Comparison of ENCODE assay signal across 8 mouse cellular contexts in genomic region chr11:100969744-100970556, GRCm38 (mm10). TPM values are rescaled to one million over a fixed set of nuclear protein-coding genes. Genes with fewer than 3 reads are reported as not detected.
DNase-seq lines count a peak whose midpoint lies in the region; ATAC-seq and TF ChIP-seq lines count a peak whose summit lies in the region.

No protein-coding gene starts in this region.

- under 1% methylated on average over 65 of the region's 65 CpGs for WGBS in hindbrain, embryonic 15.5 days
- WGBS in liver, embryonic 12.5 days (ENCODE audit: insufficient replicate concordance): 1% methylated on average over 65 of the region's 65 CpGs

- peak overlapping the region; percentile 53 for H3K4me2 ChIP-seq in hindbrain, embryonic 15.5 days
- H3K4me2 ChIP-seq in liver, embryonic 12.5 days: peak overlapping the region; percentile 83

- peak overlapping the region; percentile 48 for H3K9ac ChIP-seq in hindbrain, embryonic 15.5 days
- H3K9ac ChIP-seq in liver, embryonic 12.5 days: peak overlapping the region; percentile 62

- TF ChIP-seq CTCF in G1E (IDR thresholded peaks at IDR 0.05; ENCODE audit: low read depth, low read length): no peak

- H3K27ac ChIP-seq in hindbrain, embryonic 15.5 days (replicated peaks): peak overlapping the region; percentile 42; the same call in 1 of the 2 replicates
- peak overlapping the region; percentile 22; the same call in 1 of the 2 replicates for H3K27ac ChIP-seq in liver, embryonic 12.5 days

- peak; percentile 75 for DNase-seq in G1E (ENCODE audit: low spot score)
- DNase-seq in adrenal gland, postnatal 14 days: peak; percentile 79
- DNase-seq in gastrocnemius, postnatal 10 days: peak; percentile 59
- no peak for DNase-seq in layer of hippocampus, adult 9-11 months
- DNase-seq in natural killer cell, adult 2 months (ENCODE audit: low spot score in 2 of 2): no peak

- no peaks in the 10 kb centered on the region for H3K36me3 ChIP-seq in G1E (replicated peaks)
- no peaks in the 10 kb centered on the region for H3K36me3 ChIP-seq in hindbrain, embryonic 15.5 days
- no peaks in the 10 kb centered on the region for H3K36me3 ChIP-seq in liver, embryonic 12.5 days

- H3K4me1 ChIP-seq in G1E (ENCODE audit: insufficient read depth, low read depth, low read length): peaks cover 39% of the 10 kb centered on the region
- peaks cover 18% of the 10 kb centered on the region for H3K4me1 ChIP-seq in hindbrain, embryonic 15.5 days (replicated peaks)
- peaks cover 39% of the 10 kb centered on the region for H3K4me1 ChIP-seq in liver, embryonic 12.5 days

- peak; percentile 60; the same call in 1 of the 2 replicates for ATAC-seq in G1E (ENCODE audit: extremely low read depth, insufficient number of reproducible peaks, low FRiP score, poor library complexity, severe bottlenecking)
- 0 out of 2 replicates have a peak, but pooled peaks have one; percentile 38 for ATAC-seq in hindbrain, embryonic 15.5 days (ENCODE audit: low FRiP score, low read depth)
- peak; percentile 48 for ATAC-seq in liver, embryonic 12.5 days
- 0 out of 2 replicates have a peak, but pooled peaks have one; percentile 13 for ATAC-seq in monocyte, adult 5-6 weeks (replicated peaks; ENCODE audit: insufficient number of reproducible peaks, low FRiP score, low TSS enrichment, poor library complexity, severe bottlenecking)

- peak overlapping the region; percentile 76 for H3K4me3 ChIP-seq in G1E (ENCODE audit: low read depth, low read length)
- peak overlapping the region; percentile 44 for H3K4me3 ChIP-seq in hindbrain, embryonic 15.5 days
- H3K4me3 ChIP-seq in liver, embryonic 12.5 days: peak overlapping the region; percentile 62

- H3K9me3 ChIP-seq in G1E (replicated peaks): no peaks in the 10 kb centered on the region
- no peaks in the 10 kb centered on the region for H3K9me3 ChIP-seq in hindbrain, embryonic 15.5 days
- no peaks in the 10 kb centered on the region for H3K9me3 ChIP-seq in liver, embryonic 12.5 days (replicated peaks)

- H3K27me3 ChIP-seq in G1E (ENCODE audit: insufficient read depth, low read length): peaks cover 65% of the 10 kb centered on the region
- H3K27me3 ChIP-seq in hindbrain, embryonic 15.5 days: peaks cover 71% of the 10 kb centered on the region
- H3K27me3 ChIP-seq in liver, embryonic 12.5 days (replicated peaks): peaks cover 91% of the 10 kb centered on the region

RNA-seq across cellular contexts. Expression of gene Cavin1, which starts 0.7 kb away (rescaled TPM):
- total RNA-seq in G1E (2014; fragmentation: Nextera tagmentation) (13.1 and 15.0 TPM in 2 replicates), G1E (2017) (3.1 and 3.8 TPM in 2 replicates)
- 37.0 and 39.4 TPM in 2 replicates for polyA plus RNA-seq in G1E (2012)
- 290 and 306 TPM in 2 replicates for total RNA-seq in adrenal gland, postnatal 14 days (2021)
- total RNA-seq in gastrocnemius, postnatal 10 days (2021): 100 to 1,000 TPM; 279 to 309 TPM
- 47.2 and 50.1 TPM in 2 replicates for polyA plus RNA-seq in hindbrain, embryonic 15.5 days (2015; fragmentation: Nextera tagmentation; extraction: Ambion mirVana)
- 28.9 and 30.0 TPM in 2 replicates for polyA plus RNA-seq in liver, embryonic 12.5 days (2016; fragmentation: Nextera tagmentation; extraction: Ambion mirVana)
- 0.32 to 2.5 TPM in 2 of 3 replicates, not detected in the other for total RNA-seq in monocyte, adult 5-6 weeks (2017)

RNA-seq across cellular contexts. Expression of gene Stat3, which starts 30.6 kb away (rescaled TPM):
- total RNA-seq in G1E (2014; fragmentation: Nextera tagmentation): 81.1 and 87.5 TPM in 2 replicates
- 69.3 and 70.3 TPM in 2 replicates for total RNA-seq in G1E (2017)
- polyA plus RNA-seq in G1E (2012): 42.1 and 63.5 TPM in 2 replicates
- 75.1 and 82.4 TPM in 2 replicates for total RNA-seq in adrenal gland, postnatal 14 days (2021)
- total RNA-seq in gastrocnemius, postnatal 10 days (2021): 10 to 100 TPM; 49.1 to 56.7 TPM
- 46.0 and 48.4 TPM in 2 replicates for polyA plus RNA-seq in hindbrain, embryonic 15.5 days (2015; fragmentation: Nextera tagmentation; extraction: Ambion mirVana)
- polyA plus RNA-seq in liver, embryonic 12.5 days (2016; fragmentation: Nextera tagmentation; extraction: Ambion mirVana): 37.3 and 40.1 TPM in 2 replicates
- 328 to 413 TPM (median 368 TPM) in 3 replicates for total RNA-seq in monocyte, adult 5-6 weeks (2017)

RNA-seq across cellular contexts. Expression of gene Atp6v0a1, which starts 39.3 kb away (rescaled TPM):
- 109 and 180 TPM in 2 replicates for total RNA-seq in G1E (2014; fragmentation: Nextera tagmentation)
- 53.7 and 77.6 TPM in 2 replicates for total RNA-seq in G1E (2017)
- polyA plus RNA-seq in G1E (2012): 25.8 and 26.3 TPM in 2 replicates
- total RNA-seq in adrenal gland, postnatal 14 days (2021): 91.3 and 111 TPM in 2 replicates
- total RNA-seq in gastrocnemius, postnatal 10 days (2021): 10 to 100 TPM; 52.9 to 59.9 TPM
- polyA plus RNA-seq in hindbrain, embryonic 15.5 days (2015; fragmentation: Nextera tagmentation; extraction: Ambion mirVana): 147 and 157 TPM in 2 replicates
- polyA plus RNA-seq in liver, embryonic 12.5 days (2016; fragmentation: Nextera tagmentation; extraction: Ambion mirVana): 56.5 and 57.6 TPM in 2 replicates
- 26.0 to 42.7 TPM (median 37.5 TPM) in 3 replicates for total RNA-seq in monocyte, adult 5-6 weeks (2017)

Comparison
In these comparisons a context has a peak if more than half of its experiments do, and no peak if none do; other contexts are left out.
1. DNase-seq: peak in G1E (single experiment), adrenal gland, postnatal 14 days (single experiment) and gastrocnemius, postnatal 10 days (single experiment); none in layer of hippocampus, adult 9-11 months (single experiment) and natural killer cell, adult 2 months (0 of 2).
2. RNA of gene Cavin1, which starts 0.7 kb away (total RNA-seq): 279 to 309 TPM in gastrocnemius, postnatal 10 days and 290 to 306 TPM in adrenal gland, postnatal 14 days; 3.1 to 15.0 TPM in G1E and 0.32 to 2.5 TPM in monocyte, adult 5-6 weeks; every median in the first group is over 10 times any median in the second.
3. Peak in every context shown above with its lines, with median percentiles within 50 percentile points of each other: ATAC-seq and H3K4me3 ChIP-seq.